29 mouse cellular contexts compared by ENCODE assay signal in genomic region chr17:85986181-85986580, GRCm38 (mm10).
A peak's percentile ranks its signal among the peaks of the same experiment; 100 is the strongest.
DNase-seq lines count a peak whose midpoint lies in the region; ATAC-seq lines count a peak whose summit lies in the region.
"Had no signal": no experiment of that assay in that cellular context is flagged by ENCODE, and none has a peak within 500 bp of the region (broad histone marks: within the 10 kb centered on the region; RNA-seq: fewer than 3 reads in every experiment).

No protein-coding gene starts in this region.

- H3K36me3 ChIP-seq in kidney, embryonic 14.5 days (ENCODE audit: control insufficient read depth, insufficient read depth, low read length): no peaks in the 10 kb centered on the region
- H3K36me3 ChIP-seq in liver, embryonic 11.5 days (ENCODE audit: control insufficient read depth, insufficient read depth, low read length): peaks cover 3% of the 10 kb centered on the region; the same call in 1 of the 2 replicates
- H3K36me3 ChIP-seq: forebrain, embryonic 15.5 days; hindbrain, embryonic 15.5 days; midbrain, embryonic 15.5 days had no signal

- intact Hi-C loops in gastrocnemius, postnatal 36 days (cut with DNase I): no loop called here

- H3K4me1 ChIP-seq in kidney, embryonic 14.5 days (ENCODE audit: control insufficient read depth, insufficient read depth, low read length): 0 out of 2 replicates have a peak, but pooled peaks cover 5% of the 10 kb centered on the region
- peaks cover 4% of the 10 kb centered on the region for H3K4me1 ChIP-seq in liver, embryonic 11.5 days (replicated peaks; ENCODE audit: control insufficient read depth, insufficient read depth, low read length)
- H3K4me1 ChIP-seq: forebrain, embryonic 15.5 days; hindbrain, embryonic 15.5 days; midbrain, embryonic 15.5 days; neural tube, embryonic 15.5 days had no signal

- no peak for DNase-seq in kidney, adult 11 months
- no peak for DNase-seq in liver, embryonic 11.5 days (ENCODE audit: low spot score)
- no peak for DNase-seq in liver
- DNase-seq in adipocyte (ENCODE audit: low spot score): peak; percentile 18
- DNase-seq in testis, postnatal 14 days (ENCODE audit: low spot score): no peak
- no peak for DNase-seq in gastrocnemius, postnatal 36 days
- DNase-seq: adrenal gland, adult 8-10 months; cerebellum, adult 8-10 months; cerebellum, postnatal 25 days; gastrocnemius, adult 2 months; heart, postnatal 10 days; kidney, adult 18-20 months; kidney, postnatal 25 days; left cerebral cortex, postnatal 4 days; lung, postnatal 36 days; retina, postnatal 1 day; right cerebral cortex, postnatal 14 days; thymus, adult 18-20 months; thymus, postnatal 25 days had no signal

- 94% methylated on average over 2 of the region's 2 CpGs for WGBS in kidney, embryonic 14.5 days
- whole genome bisulfite sequencing in liver, embryonic 11.5 days: 48% methylated on average over 2 of the region's 2 CpGs

- H3K4me2 ChIP-seq in kidney, embryonic 14.5 days (replicated peaks; ENCODE audit: low read depth, low read length): no peak overlapping the region
- no peak overlapping the region for H3K4me2 ChIP-seq in liver, embryonic 11.5 days
- H3K4me2 ChIP-seq: forebrain, embryonic 15.5 days; heart, embryonic 13.5 days; hindbrain, embryonic 15.5 days; midbrain, embryonic 15.5 days; neural tube, embryonic 15.5 days had no signal

- H3K4me3 ChIP-seq in kidney, embryonic 14.5 days (ENCODE audit: low read length): no peak overlapping the region
- no peak overlapping the region for H3K4me3 ChIP-seq in liver, embryonic 11.5 days (ENCODE audit: low read depth, low read length)
- H3K4me3 ChIP-seq: forebrain, embryonic 15.5 days; gastrocnemius, adult 2 months; heart, embryonic 13.5 days; hindbrain, embryonic 10.5 days; hindbrain, embryonic 15.5 days; megakaryocyte, embryonic 14.5 days; midbrain, embryonic 15.5 days; neural tube, embryonic 15.5 days had no signal

- no peaks in the 10 kb centered on the region for H3K9me3 ChIP-seq in kidney, embryonic 14.5 days (ENCODE audit: control insufficient read depth, low read length)
- H3K9me3 ChIP-seq in liver, embryonic 11.5 days (ENCODE audit: control insufficient read depth, low read length): no peaks in the 10 kb centered on the region
- H3K9me3 ChIP-seq: forebrain, embryonic 15.5 days; hindbrain, embryonic 10.5 days; hindbrain, embryonic 15.5 days; midbrain, embryonic 15.5 days; neural tube, embryonic 15.5 days had no signal

- ATAC-seq in kidney, embryonic 14.5 days (ENCODE audit: low FRiP score, low TSS enrichment): no peak
- peak; percentile 68 for ATAC-seq in liver, embryonic 11.5 days (replicated peaks; ENCODE audit: low FRiP score)
- ATAC-seq in megakaryocyte progenitor cell, adult 5-6 weeks (replicated peaks; ENCODE audit: poor library complexity): peak; percentile 24
- ATAC-seq: forebrain, embryonic 15.5 days; inflammation-experienced regulatory T-cells, adult 6 months; midbrain, embryonic 15.5 days had no signal

- no peaks in the 10 kb centered on the region; the same call in 1 of the 2 replicates for H3K27me3 ChIP-seq in kidney, embryonic 14.5 days (ENCODE audit: control insufficient read depth, insufficient read depth, low read length)
- no peaks in the 10 kb centered on the region for H3K27me3 ChIP-seq in liver, embryonic 11.5 days (replicated peaks; ENCODE audit: control insufficient read depth, insufficient read depth, low read length)
- H3K27me3 ChIP-seq: forebrain, embryonic 15.5 days; heart, embryonic 13.5 days; hindbrain, embryonic 15.5 days; megakaryocyte, embryonic 14.5 days; midbrain, embryonic 15.5 days; neural tube, embryonic 15.5 days had no signal

- peak overlapping the region; percentile 70; the same call in 1 of the 2 replicates for H3K27ac ChIP-seq in kidney, embryonic 14.5 days (ENCODE audit: low read depth, low read length)
- H3K27ac ChIP-seq in liver, embryonic 11.5 days (ENCODE audit: low read depth, low read length): no peak overlapping the region
- H3K27ac ChIP-seq: forebrain, embryonic 15.5 days; gastrocnemius, adult 2 months; heart, embryonic 13.5 days; hindbrain, embryonic 10.5 days; hindbrain, embryonic 15.5 days; midbrain, embryonic 15.5 days; neural tube, embryonic 15.5 days had no signal

- no peak overlapping the region for H3K9ac ChIP-seq in kidney, embryonic 14.5 days (ENCODE audit: low read depth, low read length)
- H3K9ac ChIP-seq in liver, embryonic 11.5 days (ENCODE audit: low read depth, low read length): no peak overlapping the region
- H3K9ac ChIP-seq: forebrain, embryonic 15.5 days; heart, embryonic 13.5 days; hindbrain, embryonic 15.5 days; midbrain, embryonic 15.5 days; neural tube, embryonic 15.5 days had no signal
